Mouse (Mus musculus): ENCODE measurements around the gene BC048562. TPM values are rescaled to one million over a fixed set of nuclear protein-coding genes. Genes with fewer than 3 reads are reported as not detected.

Gene BC048562
- total and polyA plus RNA-seq, 3 experiments = not detected

DNA sequence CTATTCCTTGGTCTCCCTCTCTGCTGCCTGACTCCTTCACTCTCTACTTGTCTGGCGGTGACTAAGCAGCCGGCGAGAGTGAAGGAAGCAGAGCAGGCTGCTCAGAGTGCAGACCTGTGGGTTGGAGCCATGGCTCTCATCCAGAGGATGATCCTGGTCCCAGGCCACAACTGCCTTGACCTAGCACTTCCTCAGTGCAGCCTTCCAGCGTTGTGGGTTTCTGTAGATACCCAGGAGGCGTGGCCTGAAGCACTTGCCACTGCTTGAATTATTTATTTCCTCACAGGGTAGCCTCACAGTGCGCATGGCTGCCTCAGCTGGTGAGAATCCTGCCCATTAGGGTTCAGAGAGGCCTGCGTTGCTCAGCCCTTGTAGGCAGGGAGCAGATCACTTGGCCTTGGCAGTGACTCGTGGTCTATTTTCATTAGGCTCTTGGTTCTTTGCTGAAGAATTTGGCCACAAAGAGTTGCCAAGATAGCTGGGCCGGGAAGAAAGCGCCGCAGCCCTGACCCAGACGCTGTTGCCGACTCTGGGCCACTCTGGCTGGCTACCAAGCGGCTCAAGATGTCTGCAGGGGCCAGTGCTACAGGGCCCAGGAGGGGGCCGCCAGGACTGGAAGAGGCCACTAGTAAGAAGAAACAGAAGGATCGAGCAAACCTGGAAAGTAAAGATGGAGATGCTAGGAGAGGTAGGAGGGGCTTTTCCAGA lies 55.9 kb downstream of the BC048562 start:
- no peaks in the 10 kb centered on the region for H3K79me2 ChIP-seq (replicated peaks; ENCODE audit: control insufficient read depth, insufficient read depth, low read length)
- peaks cover 7% of the 10 kb centered on the region for H3K4me1 ChIP-seq (ENCODE audit: control insufficient read depth, insufficient read depth, low read length)
- peaks cover 6% of the 10 kb centered on the region for H3K36me3 ChIP-seq (ENCODE audit: control insufficient read depth, insufficient read depth, low read length)
- DNase-seq = peak in 1 of 2 experiments; percentile 49
- TF ChIP-seq EP300 (IDR thresholded peaks at IDR 0.05; ENCODE audit: insufficient read depth, low read depth, low read length) (no peak), CTCF (IDR thresholded peaks at IDR 0.05) (no peak), POLR2A (IDR thresholded peaks at IDR 0.05; ENCODE audit: insufficient read depth, low read depth, low read length) (no peak)
- H3K4me3 ChIP-seq = peak overlapping the region; percentile 99
- intact Hi-C loops (cut with DNase I) = loop anchor here (5.0 kb wide), 1 partner anchor 40 kb away; no protein-coding TSS in a partner anchor
- no peaks in the 10 kb centered on the region for H3K27me3 ChIP-seq (ENCODE audit: control insufficient read depth, insufficient read depth, low read length)
- WGBS = 32% methylated on average over 16 of the region's 16 CpGs
- H3K9ac ChIP-seq (ENCODE audit: low read depth, low read length) = peak overlapping the region; percentile 42
- peak overlapping the region; percentile 99 for H3K27ac ChIP-seq

DNA sequence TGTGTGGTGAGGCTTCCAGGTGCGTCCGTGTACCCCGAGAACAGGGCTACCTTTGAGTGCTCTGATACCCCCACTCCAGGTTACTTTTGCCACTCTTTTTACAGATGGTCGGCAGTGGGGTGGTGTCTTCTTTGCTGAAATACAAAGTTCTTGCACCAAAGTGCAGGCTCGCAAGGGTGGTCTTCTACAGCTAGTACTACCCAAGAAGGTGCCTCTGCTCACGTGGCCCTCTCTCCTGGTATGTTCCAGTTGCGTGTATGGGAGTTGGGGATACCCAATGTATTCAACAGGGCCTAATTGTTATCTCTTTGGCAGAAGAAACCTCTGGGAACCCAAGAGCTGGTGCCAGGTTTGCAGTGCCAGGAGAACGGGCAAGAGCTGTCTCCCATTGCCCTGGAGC lies 57.0 kb downstream of the BC048562 start:
- intact Hi-C loops (cut with DNase I) = loop anchor here (5.0 kb wide), 1 partner anchor 41 kb away; no protein-coding TSS in a partner anchor
- no peaks in the 10 kb centered on the region for H3K27me3 ChIP-seq (ENCODE audit: control insufficient read depth, insufficient read depth, low read length)
- peaks cover 7% of the 10 kb centered on the region for H3K4me1 ChIP-seq (ENCODE audit: control insufficient read depth, insufficient read depth, low read length)
- no peak for TF ChIP-seq POLR2A (IDR thresholded peaks at IDR 0.05; ENCODE audit: insufficient read depth, low read depth, low read length)
- no peak for TF ChIP-seq CTCF (IDR thresholded peaks at IDR 0.05)
- no peak for TF ChIP-seq EP300 (IDR thresholded peaks at IDR 0.05; ENCODE audit: insufficient read depth, low read depth, low read length)
- no peak for DNase-seq
- no peak overlapping the region for H3K9ac ChIP-seq (ENCODE audit: low read depth, low read length)
- H3K79me2 ChIP-seq (replicated peaks; ENCODE audit: control insufficient read depth, insufficient read depth, low read length) = no peaks in the 10 kb centered on the region
- WGBS = 83% methylated on average over 8 of the region's 8 CpGs
- no peak overlapping the region for H3K4me3 ChIP-seq
- peaks cover 6% of the 10 kb centered on the region for H3K36me3 ChIP-seq (ENCODE audit: control insufficient read depth, insufficient read depth, low read length)
- no peak overlapping the region for H3K27ac ChIP-seq

DNA sequence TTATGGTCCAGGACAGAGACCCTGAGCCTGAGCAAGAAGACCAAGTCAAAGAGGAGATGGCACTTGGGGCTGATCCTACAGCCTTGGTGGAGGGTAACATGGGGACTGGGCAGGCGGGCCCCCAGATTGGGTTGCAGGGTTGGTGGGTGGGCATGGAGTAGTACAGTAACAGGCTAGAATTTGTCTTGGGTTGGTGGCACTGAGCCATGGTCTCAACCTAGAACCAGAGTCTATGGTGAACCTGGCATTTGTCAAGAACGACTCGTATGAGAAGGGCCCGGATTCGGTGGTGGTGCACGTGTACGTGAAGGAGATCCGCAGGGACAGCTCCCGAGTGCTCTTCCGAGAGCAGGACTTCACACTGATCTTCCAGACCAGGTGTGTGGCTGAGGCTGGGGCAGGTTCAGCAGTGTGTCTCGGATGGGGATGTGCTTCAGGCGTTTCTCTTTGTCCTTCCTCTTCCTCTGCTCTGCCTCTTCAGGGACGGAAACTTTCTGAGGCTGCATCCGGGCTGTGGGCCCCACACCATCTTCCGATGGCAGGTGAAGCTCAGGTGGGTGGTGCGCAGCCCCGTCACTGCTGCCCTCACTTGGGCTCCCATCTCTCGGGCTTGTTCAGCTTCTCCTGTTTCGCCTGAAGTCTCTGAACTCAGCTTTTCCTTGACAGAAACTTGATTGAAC lies 58.0 kb downstream of the BC048562 start:
- no peaks in the 10 kb centered on the region for H3K27me3 ChIP-seq (ENCODE audit: control insufficient read depth, insufficient read depth, low read length)
- WGBS = 92% methylated on average over 19 of the region's 19 CpGs
- H3K4me1 ChIP-seq (ENCODE audit: control insufficient read depth, insufficient read depth, low read length) = peaks cover 7% of the 10 kb centered on the region
- H3K79me2 ChIP-seq (replicated peaks; ENCODE audit: control insufficient read depth, insufficient read depth, low read length) = no peaks in the 10 kb centered on the region
- peaks cover 6% of the 10 kb centered on the region for H3K36me3 ChIP-seq (ENCODE audit: control insufficient read depth, insufficient read depth, low read length)
- TF ChIP-seq EP300 (IDR thresholded peaks at IDR 0.05; ENCODE audit: insufficient read depth, low read depth, low read length) (no peak), POLR2A (IDR thresholded peaks at IDR 0.05; ENCODE audit: insufficient read depth, low read depth, low read length) (no peak), CTCF (IDR thresholded peaks at IDR 0.05) (no peak)
- intact Hi-C loops (cut with DNase I) = loop anchor here (5.0 kb wide), 1 partner anchor 42 kb away; no protein-coding TSS in a partner anchor
- H3K9ac ChIP-seq (ENCODE audit: low read depth, low read length) = no peak overlapping the region
- no peak for DNase-seq
- H3K4me3 ChIP-seq = no peak overlapping the region
- no peak overlapping the region for H3K27ac ChIP-seq

- peaks cover 7% of the 10 kb centered on the region for H3K4me1 ChIP-seq (ENCODE audit: control insufficient read depth, insufficient read depth, low read length)
- H3K79me2 ChIP-seq (replicated peaks; ENCODE audit: control insufficient read depth, insufficient read depth, low read length) = no peaks in the 10 kb centered on the region
- H3K9ac ChIP-seq (ENCODE audit: low read depth, low read length) = no peak overlapping the region
- WGBS = 77% methylated on average over 10 of the region's 10 CpGs
- TF ChIP-seq EP300 (IDR thresholded peaks at IDR 0.05; ENCODE audit: insufficient read depth, low read depth, low read length) (no peak), CTCF (IDR thresholded peaks at IDR 0.05) (no peak), POLR2A (IDR thresholded peaks at IDR 0.05; ENCODE audit: insufficient read depth, low read depth, low read length) (no peak)
- peaks cover 6% of the 10 kb centered on the region for H3K36me3 ChIP-seq (ENCODE audit: control insufficient read depth, insufficient read depth, low read length)
- no peak overlapping the region for H3K27ac ChIP-seq
- no peaks in the 10 kb centered on the region for H3K27me3 ChIP-seq (ENCODE audit: control insufficient read depth, insufficient read depth, low read length)
- H3K4me3 ChIP-seq = no peak overlapping the region
- no peak for DNase-seq
- intact Hi-C loops (cut with DNase I) = loop anchor here (5.0 kb wide), 1 partner anchor 43 kb away; no protein-coding TSS in a partner anchor
Measured at GRCm38 (mm10) chr9:108494905-108495304, 58.6 kb downstream of the BC048562 start.

Other genes with a start within 250 kb of the BC048562 start
- under 1 TPM; 0.03 to 0.05 TPM for gene Bsn, start 246.1 kb upstream of the BC048562 start, total RNA-seq (2021)
- 0.06 and 0.10 TPM in 2 replicates for gene Bsn, start 246.1 kb upstream of the BC048562 start, polyA plus RNA-seq (2012; rRNA removed)
- 100 to 1,000 TPM; 305 to 347 TPM for gene Dag1, start 172.5 kb upstream of the BC048562 start, total RNA-seq (2021)
- gene Dag1, start 172.5 kb upstream of the BC048562 start, polyA plus RNA-seq (2012; rRNA removed) = 124 and 157 TPM in 2 replicates
- 10 to 100 TPM; 21.0 to 21.5 TPM for gene Nicn1, start 146.1 kb upstream of the BC048562 start, total RNA-seq (2021)
- gene Nicn1, start 146.1 kb upstream of the BC048562 start, polyA plus RNA-seq (2012; rRNA removed) = 24.1 and 37.1 TPM in 2 replicates
- 1 to 10 TPM; 4.0 to 4.6 TPM for gene Amt, start 139.6 kb upstream of the BC048562 start, total RNA-seq (2021)
- gene Amt, start 139.6 kb upstream of the BC048562 start, polyA plus RNA-seq (2012; rRNA removed) = 4.8 and 9.2 TPM in 2 replicates
- 100 to 1,000 TPM; 216 to 234 TPM for gene Rhoa, start 130.4 kb upstream of the BC048562 start, total RNA-seq (2021)
- 110 and 266 TPM in 2 replicates for gene Rhoa, start 130.4 kb upstream of the BC048562 start, polyA plus RNA-seq (2012; rRNA removed)
- 10 to 100 TPM; 50.5 to 52.8 TPM for gene Tcta, start 130.3 kb upstream of the BC048562 start, total RNA-seq (2021)
- gene Tcta, start 130.3 kb upstream of the BC048562 start, polyA plus RNA-seq (2012; rRNA removed) = 64.8 and 82.4 TPM in 2 replicates
- gene Gpx1, start 97.6 kb upstream of the BC048562 start, total RNA-seq (2021) = 100 to 1,000 TPM in 1 of 2 experiments, 10 to 100 TPM in 1; 92.2 to 130 TPM
- 212 and 327 TPM in 2 replicates for gene Gpx1, start 97.6 kb upstream of the BC048562 start, polyA plus RNA-seq (2012; rRNA removed)
- 10 to 100 TPM; 66.1 to 74.8 TPM for gene Usp4, start 88.6 kb upstream of the BC048562 start, total RNA-seq (2021)
- 52.7 and 68.6 TPM in 2 replicates for gene Usp4, start 88.6 kb upstream of the BC048562 start, polyA plus RNA-seq (2012; rRNA removed)
- under 1 TPM; 0.57 to 0.68 TPM for gene 1700102P08Rik, start 43.7 kb upstream of the BC048562 start, total RNA-seq (2021)
- gene 1700102P08Rik, start 43.7 kb upstream of the BC048562 start, polyA plus RNA-seq (2012; rRNA removed) = 0.25 and 0.44 TPM in 2 replicates
- not detected for gene Ccdc36, start 8.0 kb upstream of the BC048562 start, total RNA-seq (2021)
- not detected in 2 replicates for gene Ccdc36, start 8.0 kb upstream of the BC048562 start, polyA plus RNA-seq (2012; rRNA removed)
- gene Ccdc71, start 24.0 kb downstream of the BC048562 start, total RNA-seq (2021) = 10 to 100 TPM; 22.5 to 26.6 TPM
- gene Ccdc71, start 24.0 kb downstream of the BC048562 start, polyA plus RNA-seq (2012; rRNA removed) = 14.7 and 16.7 TPM in 2 replicates
- gene Klhdc8b, start 25.1 kb downstream of the BC048562 start, total RNA-seq (2021) = 1 to 10 TPM; 4.9 to 5.8 TPM
- 21.5 and 26.6 TPM in 2 replicates for gene Klhdc8b, start 25.1 kb downstream of the BC048562 start, polyA plus RNA-seq (2012; rRNA removed)
- 100 to 1,000 TPM; 326 to 360 TPM for gene Lamb2, start 43.3 kb downstream of the BC048562 start, total RNA-seq (2021)
- gene Lamb2, start 43.3 kb downstream of the BC048562 start, polyA plus RNA-seq (2012; rRNA removed) = 272 and 392 TPM in 2 replicates
- 10 to 100 TPM; 83.2 to 91.9 TPM for gene Usp19, start 54.1 kb downstream of the BC048562 start, total RNA-seq (2021)
- 110 and 147 TPM in 2 replicates for gene Usp19, start 54.1 kb downstream of the BC048562 start, polyA plus RNA-seq (2012; rRNA removed)
- 10 to 100 TPM; 68.4 to 76.3 TPM for gene Qars, start 71.2 kb downstream of the BC048562 start, total RNA-seq (2021)
- 108 and 173 TPM in 2 replicates for gene Qars, start 71.2 kb downstream of the BC048562 start, polyA plus RNA-seq (2012; rRNA removed)
- 10 to 100 TPM; 57.8 to 64.2 TPM for gene Qrich1, start 80.3 kb downstream of the BC048562 start, total RNA-seq (2021)
- gene Qrich1, start 80.3 kb downstream of the BC048562 start, polyA plus RNA-seq (2012; rRNA removed) = 55.6 and 70.1 TPM in 2 replicates
- gene Impdh2, start 123.8 kb downstream of the BC048562 start, total RNA-seq (2021) = 10 to 100 TPM; 47.8 to 51.2 TPM
- 55.5 and 65.0 TPM in 2 replicates for gene Impdh2, start 123.8 kb downstream of the BC048562 start, polyA plus RNA-seq (2012; rRNA removed)
- 10 to 100 TPM; 61.9 to 88.1 TPM for gene Ndufaf3, start 131.0 kb downstream of the BC048562 start, total RNA-seq (2021)
- 60.7 and 69.1 TPM in 2 replicates for gene Ndufaf3, start 131.0 kb downstream of the BC048562 start, polyA plus RNA-seq (2012; rRNA removed)
- gene Dalrd3, start 133.4 kb downstream of the BC048562 start, total RNA-seq (2021) = 10 to 100 TPM; 22.8 to 25.6 TPM
- 79.2 and 81.5 TPM in 2 replicates for gene Dalrd3, start 133.4 kb downstream of the BC048562 start, polyA plus RNA-seq (2012; rRNA removed)
- 10 to 100 TPM; 13.3 to 17.2 TPM for gene Wdr6, start 142.3 kb downstream of the BC048562 start, total RNA-seq (2021)
- gene Wdr6, start 142.3 kb downstream of the BC048562 start, polyA plus RNA-seq (2012; rRNA removed) = 16.5 and 21.9 TPM in 2 replicates
- gene P4htm, start 161.2 kb downstream of the BC048562 start, total RNA-seq (2021) = 10 to 100 TPM; 14.2 to 15.3 TPM
- gene P4htm, start 161.2 kb downstream of the BC048562 start, polyA plus RNA-seq (2012; rRNA removed) = 21.0 and 25.2 TPM in 2 replicates
- 10 to 100 TPM; 42.5 to 45.5 TPM for gene Arih2, start 212.9 kb downstream of the BC048562 start, total RNA-seq (2021)
- gene Arih2, start 212.9 kb downstream of the BC048562 start, polyA plus RNA-seq (2012; rRNA removed) = 25.9 and 40.5 TPM in 2 replicates
- gene Slc25a20, start 225.6 kb downstream of the BC048562 start, total RNA-seq (2021) = 100 to 1,000 TPM; 190 to 203 TPM
- 122 and 169 TPM in 2 replicates for gene Slc25a20, start 225.6 kb downstream of the BC048562 start, polyA plus RNA-seq (2012; rRNA removed)